Mouse (Mus musculus) Muller cell, postnatal 12 days (primary cell): Measurements from ENCODE around the gene Scn8a.

Experiments
- DNase-seq: peaks from one replicate; pipeline ENCODE4 v3.0.0-alpha.2; 2015; ENCODE audit errors: inconsistent ontology term

Gene Scn8a

GRCm38 (mm10) chr15:100953955-100954354 lies 84.3 kb downstream of the Scn8a start:
- DNase-seq = no peak

GRCm38 (mm10) chr15:100954751-100955150 lies 85.1 kb downstream of the Scn8a start:
- no peak for DNase-seq

DNA sequence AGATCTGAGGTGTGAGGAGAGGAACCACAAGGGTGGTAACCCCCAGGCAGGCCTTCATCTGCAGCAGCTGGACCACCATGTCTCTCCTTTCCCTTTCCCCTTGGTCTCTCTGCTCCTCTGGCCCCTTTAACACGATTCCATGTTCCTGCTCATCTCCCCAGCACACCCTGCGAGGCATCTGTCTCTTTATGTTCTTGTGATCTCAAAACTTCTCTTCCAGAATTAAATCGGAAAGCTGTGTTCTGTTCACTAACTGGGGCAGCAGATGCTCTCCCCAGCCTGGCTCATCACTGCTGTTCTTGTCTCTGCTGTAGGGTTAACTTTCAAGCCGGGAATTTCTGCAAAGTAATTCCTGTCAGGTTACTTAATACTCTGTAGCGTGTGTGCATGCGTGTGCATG lies 91.3 kb downstream of the Scn8a start:
- no peak for DNase-seq

DNA sequence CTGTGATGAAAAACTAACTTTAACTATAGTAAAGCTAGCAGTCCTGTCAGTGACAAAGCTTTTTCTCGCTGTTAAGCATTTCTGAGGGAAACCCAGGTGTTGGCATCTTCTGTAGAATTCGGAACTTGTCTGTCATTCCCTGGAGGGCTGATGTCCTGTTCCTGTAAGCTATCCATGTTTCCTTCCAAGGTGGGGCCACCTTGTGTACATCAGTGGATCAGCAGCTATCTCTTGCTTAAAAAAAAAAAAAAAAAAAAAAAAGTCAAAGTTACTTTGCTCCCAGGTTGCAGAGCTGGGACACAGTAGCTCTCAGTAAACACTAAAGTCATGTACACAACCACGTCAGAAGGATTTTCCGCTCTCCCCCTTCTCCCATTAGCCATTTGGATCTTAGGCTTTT lies 91.9 kb downstream of the Scn8a start:
- DNase-seq = no peak

- no peak for DNase-seq
These were observed 101.8 kb downstream of the Scn8a start for GRCm38 (mm10) chr15:100971443-100971842.

DNA sequence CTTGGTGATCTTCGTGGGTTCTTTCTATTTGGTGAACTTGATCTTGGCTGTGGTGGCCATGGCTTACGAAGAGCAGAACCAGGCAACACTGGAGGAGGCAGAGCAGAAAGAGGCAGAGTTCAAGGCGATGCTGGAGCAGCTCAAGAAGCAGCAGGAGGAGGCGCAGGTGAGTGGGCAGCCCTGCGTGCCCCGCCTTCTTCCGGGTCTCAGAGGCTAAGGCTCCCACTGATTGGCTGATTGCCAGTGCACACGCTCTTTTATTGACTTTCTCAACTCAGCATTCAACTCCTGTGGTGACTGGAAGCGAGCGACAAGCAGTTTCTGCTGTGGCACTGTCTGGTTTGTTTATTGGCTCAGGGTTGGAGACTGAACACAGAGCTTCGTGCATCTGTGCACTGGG lies 103.1 kb downstream of the Scn8a start:
- DNase-seq = no peak

DNA sequence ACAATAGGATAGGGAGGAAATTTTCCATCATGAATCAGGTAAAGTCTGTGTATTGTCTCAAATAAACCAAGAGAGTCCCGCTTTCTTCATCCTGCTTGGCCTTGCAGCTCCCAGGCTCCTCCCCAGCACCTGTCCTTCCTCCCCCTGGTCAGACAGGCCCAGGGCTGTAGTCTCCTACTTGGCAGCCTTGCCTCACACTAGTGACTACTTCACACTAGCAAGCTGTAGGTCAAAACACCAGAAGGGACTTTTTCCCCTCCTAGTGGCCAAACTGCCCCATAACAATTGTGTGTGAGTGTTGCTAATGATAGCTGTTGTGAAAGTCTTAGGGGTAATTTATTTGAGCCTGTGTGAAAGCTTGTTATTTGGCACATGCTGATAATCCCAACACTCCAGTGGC lies 105.0 kb downstream of the Scn8a start:
- peak; percentile 9 for DNase-seq

DNA sequence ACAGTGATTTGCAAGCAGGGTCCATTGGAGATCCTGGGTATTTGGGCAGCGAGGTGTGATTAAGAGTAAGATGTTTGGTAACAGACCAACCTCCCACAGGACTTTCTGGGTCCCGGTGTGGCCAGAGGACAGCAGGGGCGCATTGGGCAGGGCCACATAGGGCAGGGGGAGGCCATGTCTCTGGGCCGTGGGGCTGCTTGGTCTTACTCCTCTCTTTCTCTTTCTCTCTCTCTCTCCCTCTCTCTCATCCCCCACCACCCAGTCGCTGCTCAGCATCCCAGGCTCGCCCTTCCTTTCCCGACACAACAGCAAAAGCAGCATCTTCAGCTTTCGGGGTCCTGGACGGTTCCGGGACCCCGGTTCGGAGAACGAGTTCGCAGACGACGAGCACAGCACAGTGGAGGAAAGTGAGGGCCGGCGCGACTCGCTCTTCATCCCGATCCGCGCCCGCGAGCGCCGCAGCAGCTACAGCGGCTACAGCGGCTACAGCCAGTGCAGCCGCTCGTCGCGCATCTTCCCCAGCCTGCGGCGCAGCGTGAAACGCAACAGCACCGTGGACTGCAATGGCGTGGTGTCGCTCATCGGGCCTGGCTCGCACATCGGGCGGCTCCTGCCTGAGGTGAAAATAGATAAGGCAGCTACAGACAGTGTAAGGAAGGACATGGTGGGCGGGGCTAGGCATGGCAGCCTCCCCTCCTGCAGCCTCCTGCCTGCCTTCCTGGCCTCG lies 113.9 kb downstream of the Scn8a start:
- peak; percentile 75 for DNase-seq

GRCm38 (mm10) chr15:100984154-100984893 lies 114.7 kb downstream of the Scn8a start:
- DNase-seq = no peak

DNA sequence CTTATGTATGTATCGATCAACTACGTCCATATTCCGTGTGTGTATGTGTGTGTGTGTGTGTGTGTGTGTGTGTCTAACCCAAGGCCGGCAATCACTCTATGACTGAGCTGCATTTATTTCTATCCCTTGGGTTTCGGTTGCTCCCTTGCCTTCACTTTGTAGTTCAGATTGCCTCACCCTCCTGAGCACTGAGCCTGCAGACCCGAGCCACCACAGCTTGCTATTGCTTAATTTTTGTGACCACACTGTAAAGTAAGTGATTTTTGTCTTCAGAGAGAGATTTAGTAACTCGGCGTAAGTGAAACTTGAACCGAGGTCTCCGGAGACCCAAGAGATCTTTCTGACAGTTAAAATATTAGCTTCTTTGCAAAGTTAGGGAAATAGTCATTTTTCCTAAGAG lies 116.8 kb downstream of the Scn8a start:
- DNase-seq = no peak

DNA sequence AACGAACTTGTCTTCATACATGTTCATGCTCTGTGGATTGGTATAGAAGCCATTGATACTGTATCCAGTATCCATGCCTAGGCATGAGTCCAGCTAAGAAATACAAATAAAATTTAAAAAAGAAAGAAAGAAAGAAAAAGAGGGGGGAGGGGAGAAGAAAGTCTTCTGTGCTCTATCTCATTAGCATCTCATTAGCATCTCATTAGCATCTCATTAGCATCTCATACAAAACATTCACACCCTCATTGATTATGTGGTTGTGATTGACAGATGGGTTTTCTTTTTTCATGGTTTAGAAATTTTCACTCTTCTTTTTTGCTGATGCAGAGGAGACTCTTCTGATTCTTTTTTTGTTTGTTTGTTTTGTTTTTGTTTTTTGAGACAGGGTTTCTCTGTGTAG lies 117.4 kb downstream of the Scn8a start:
- no peak for DNase-seq

- no peak for DNase-seq
These were observed 120.6 kb downstream of the Scn8a start for GRCm38 (mm10) chr15:100990283-100990682.

DNA sequence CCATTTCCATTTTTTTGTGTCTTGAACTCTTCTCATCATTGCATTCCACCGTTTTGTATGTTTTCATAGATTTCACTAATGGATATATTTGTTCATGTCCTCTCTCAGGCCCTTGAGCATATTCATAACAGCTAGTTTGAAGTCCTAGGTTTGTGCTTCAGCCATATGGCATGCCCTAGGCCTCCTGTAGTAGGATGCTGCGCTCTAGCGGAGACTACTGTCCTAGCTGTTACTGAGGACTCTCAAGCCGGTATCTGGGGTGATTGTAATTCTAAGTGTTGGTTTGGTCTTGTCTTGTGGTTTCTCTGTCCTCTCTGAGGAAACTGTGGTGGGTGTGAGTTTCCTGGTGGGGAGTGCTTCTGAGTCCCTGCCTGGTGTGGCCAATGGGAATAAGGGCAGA lies 127.4 kb downstream of the Scn8a start:
- no peak for DNase-seq

- DNase-seq = no peak
These were observed 132.0 kb downstream of the Scn8a start for GRCm38 (mm10) chr15:101001685-101002084.

DNA sequence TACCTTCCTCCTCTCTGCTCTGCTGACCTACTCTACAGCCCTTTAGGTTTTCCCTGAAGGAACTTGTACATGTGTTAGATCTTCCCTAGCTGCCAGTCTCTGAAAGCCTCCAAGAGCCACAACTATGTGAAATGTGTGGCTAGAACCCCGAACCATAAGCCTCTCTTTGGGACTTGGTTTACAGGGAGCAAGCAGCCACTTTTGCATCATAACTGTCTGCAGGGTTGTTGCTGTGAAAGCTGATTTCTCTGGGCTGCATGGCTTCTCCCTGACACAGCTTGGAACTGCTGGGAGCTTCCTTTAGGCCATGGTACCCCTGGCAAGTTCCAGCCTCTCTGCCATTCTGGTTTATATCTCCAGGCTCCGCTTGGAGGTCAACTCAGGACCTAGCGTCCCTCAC lies 132.8 kb downstream of the Scn8a start:
- DNase-seq = no peak

DNA sequence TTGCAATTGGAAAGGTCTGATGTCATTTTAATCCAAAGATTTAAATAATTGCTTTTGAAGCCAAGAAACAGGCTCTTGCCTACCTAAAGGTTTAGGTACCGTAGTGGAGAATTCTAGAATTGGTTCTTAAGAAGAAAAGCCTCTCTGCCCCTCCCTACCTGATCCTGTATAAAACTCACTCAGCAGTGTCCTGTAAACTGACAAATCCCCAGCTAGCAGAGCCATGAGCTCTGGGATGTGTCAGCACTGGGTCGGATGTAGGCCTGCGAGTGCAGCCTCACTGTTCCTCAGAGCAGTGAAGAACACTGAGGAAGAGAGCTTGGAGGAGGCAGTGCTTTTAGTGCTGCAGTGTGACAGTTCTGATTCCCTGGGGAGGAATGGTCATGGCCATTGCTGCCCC lies 134.9 kb downstream of the Scn8a start:
- DNase-seq = no peak

DNA sequence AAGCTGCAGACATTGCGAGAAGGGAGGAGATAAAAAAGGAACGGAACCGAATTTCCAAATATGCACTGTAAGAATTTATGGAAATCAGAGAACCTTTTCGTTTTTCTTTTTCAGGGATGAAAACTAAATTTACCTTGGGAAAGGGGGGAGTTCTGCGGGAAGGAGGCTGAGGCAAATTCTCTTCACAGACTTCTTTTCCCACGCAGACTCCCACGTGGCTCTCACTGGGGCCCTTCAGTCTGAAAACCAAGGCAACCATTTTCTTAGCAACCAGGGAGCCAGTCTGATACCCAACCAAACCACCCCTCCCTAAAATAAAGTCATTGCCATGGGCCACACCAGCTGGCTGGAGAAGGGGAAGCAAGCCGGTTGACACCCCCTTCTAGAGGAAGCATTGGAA lies 136.1 kb downstream of the Scn8a start:
- no peak for DNase-seq

DNA sequence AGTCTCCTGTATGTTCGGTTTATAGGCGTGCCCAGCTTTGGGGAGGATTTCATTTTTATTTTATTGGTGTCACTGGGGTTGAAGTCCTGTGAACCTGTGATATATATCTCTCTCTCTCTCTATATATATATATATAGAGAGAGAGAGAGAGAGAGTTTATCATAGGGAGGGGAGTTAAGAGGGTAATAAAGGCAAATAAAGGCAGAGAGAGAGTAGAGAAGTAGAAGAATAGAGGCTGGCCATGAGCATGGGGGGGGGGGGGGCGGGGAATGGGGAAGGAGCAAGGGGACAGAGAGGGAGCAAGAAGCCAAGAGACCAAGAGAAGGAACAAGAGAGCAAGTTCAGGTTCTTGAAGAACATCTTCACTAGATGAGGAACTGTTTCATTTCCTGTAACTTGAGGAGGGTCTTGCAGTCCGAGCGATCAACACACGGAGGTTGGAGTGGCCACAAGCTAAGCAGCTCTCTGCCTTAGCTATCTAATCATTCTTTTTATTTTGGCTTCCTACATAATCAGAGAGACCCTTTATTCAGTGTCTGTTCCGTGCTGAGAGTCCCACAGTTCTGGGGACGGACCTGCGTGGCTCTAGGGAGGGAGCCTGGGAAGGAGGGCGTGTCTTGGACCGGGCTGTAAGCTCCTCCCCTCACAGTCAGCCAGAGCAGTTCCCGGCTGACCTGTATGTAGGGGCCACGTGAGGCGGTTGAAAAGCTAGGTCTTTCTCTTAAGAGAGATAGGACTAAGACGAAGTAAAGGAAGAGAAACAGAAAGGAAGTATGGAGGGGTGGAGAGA lies 136.8 kb downstream of the Scn8a start:
- peak; percentile 64 for DNase-seq

- no peak for DNase-seq
These were observed 137.6 kb downstream of the Scn8a start for GRCm38 (mm10) chr15:101007236-101007635.

GRCm38 (mm10) chr15:101008386-101009010 lies 138.8 kb downstream of the Scn8a start:
- no peak for DNase-seq

DNA sequence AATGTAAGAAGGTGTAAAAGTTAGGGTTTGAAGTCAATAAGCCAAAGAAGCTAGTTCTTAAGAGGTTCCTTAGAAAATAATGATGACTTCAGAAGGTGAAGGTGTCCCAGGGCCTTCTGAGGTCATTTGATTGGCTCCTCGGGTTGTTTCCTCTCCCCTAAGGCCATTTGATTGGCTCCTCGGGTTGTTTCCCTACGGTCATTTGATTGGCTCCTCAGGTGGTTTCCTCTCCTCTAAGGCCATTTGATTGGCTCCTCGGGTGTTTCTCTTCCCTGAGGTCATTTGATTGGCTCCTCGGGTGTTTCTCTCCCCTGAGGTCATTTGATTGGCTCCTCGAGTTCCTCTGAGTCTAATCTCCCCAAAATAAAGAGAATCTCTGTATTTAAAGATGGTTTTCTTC lies 141.7 kb downstream of the Scn8a start:
- DNase-seq = no peak

DNA sequence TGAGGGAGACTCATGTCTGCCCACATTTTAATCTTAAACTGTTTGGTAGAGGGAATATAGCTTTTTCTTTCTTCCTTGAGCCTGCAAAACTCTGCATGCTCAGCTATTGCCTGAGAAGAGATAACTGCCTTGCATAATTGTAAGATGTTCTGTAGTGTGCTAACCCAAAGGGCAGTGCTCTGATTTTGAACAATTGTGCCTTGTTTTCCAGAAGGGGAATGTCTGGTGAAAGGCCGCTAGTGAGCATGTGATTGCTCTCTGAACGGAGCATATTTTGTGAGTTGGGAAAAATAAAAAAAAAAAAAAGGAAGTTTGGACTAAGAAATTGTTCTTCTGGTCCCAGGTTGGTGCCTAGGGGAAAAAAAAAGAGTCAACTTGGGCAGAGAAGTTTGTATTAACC lies 159.3 kb downstream of the Scn8a start:
- peak; percentile 43 for DNase-seq
